Mouse (Mus musculus) MEL (cell line): Measurements from ENCODE around the gene Kat6b. TPM values are rescaled to one million over a fixed set of nuclear protein-coding genes. Genes with fewer than 3 reads are reported as not detected.

Experiments used
- DNase-seq: peaks from one replicate; pipeline ENCODE4 v3.0.0; 2011; ENCODE audit warnings: low read depth, low spot score
- H3K27ac ChIP-seq: 2 replicates; pipeline ENCODE4 v1.5.1; 2012; ENCODE audit warnings: low read depth, mild to moderate bottlenecking, control low read depth, low read length, moderate library complexity; ENCODE audit not compliant: control insufficient read depth
- H3K27me3 ChIP-seq, 2 experiments: fragments of 150-350 bp in 1 of 2; sonication (generic) in 1 of 2; 2 replicates each; pipeline ENCODE4 v1.6.1; 2012; ENCODE audit warnings: low read length in 2 of 2, mild to moderate bottlenecking in 2 of 2, improper control_type of control experiment in 1 of 2, moderate library complexity in 1 of 2; ENCODE audit not compliant: insufficient read depth in 2 of 2, control insufficient read depth in 1 of 2
- H3K36me3 ChIP-seq, 2 experiments: 2 replicates each; pipeline ENCODE4 v1.6.1; 2012 to 2014; ENCODE audit warnings: low read length in 2 of 2, improper control_type of control experiment in 1 of 2, inconsistent platforms in 1 of 2, mild to moderate bottlenecking in 1 of 2; ENCODE audit not compliant: insufficient read depth in 2 of 2, control insufficient read depth in 1 of 2
- H3K4me1 ChIP-seq, 2 experiments: fragments of 150-350 bp in 1 of 2; sonication (generic) in 1 of 2; 2 replicates each; pipeline ENCODE4 v1.6.1; 2012; ENCODE audit warnings: low read length in 2 of 2, improper control_type of control experiment in 1 of 2, mild to moderate bottlenecking in 1 of 2; ENCODE audit not compliant: insufficient read depth in 2 of 2, control insufficient read depth in 1 of 2
- H3K4me3 ChIP-seq, 2 experiments: fragments of 150-350 bp in 1 of 2; sonication (generic) in 1 of 2; 2 replicates each; pipeline ENCODE4 v1.5.1; 2012; ENCODE audit warnings: low read depth in 2 of 2, low read length in 2 of 2, mild to moderate bottlenecking in 2 of 2, moderate library complexity in 2 of 2, control low read depth in 1 of 2, improper control_type of control experiment in 1 of 2; ENCODE audit not compliant: control insufficient read depth in 1 of 2, insufficient read depth in 1 of 2
- H3K79me2 ChIP-seq: 2 replicates; pipeline ENCODE4 v1.6.1; 2012; ENCODE audit warnings: mild to moderate bottlenecking, low read length, moderate library complexity; ENCODE audit not compliant: control insufficient read depth, poor library complexity, insufficient read depth
- H3K9ac ChIP-seq: 2 replicates; pipeline ENCODE4 v1.6.1; 2012; ENCODE audit warnings: low read depth, mild to moderate bottlenecking, control low read depth, low read length, moderate library complexity; ENCODE audit not compliant: control insufficient read depth, poor library complexity, severe bottlenecking
- H3K9me3 ChIP-seq: fragments of 150-350 bp; sonication (generic); replicated peaks from 2 replicates; pipeline ENCODE4 v1.6.1; 2012; ENCODE audit warnings: mild to moderate bottlenecking, low read length, improper control_type of control experiment, moderate library complexity; ENCODE audit not compliant: insufficient read depth
- CHD1 ChIP-seq: IDR thresholded peaks from 2 replicates; pipeline ENCODE4 v1.6.1; 2012; ENCODE audit warnings: low read depth, mild to moderate bottlenecking, inconsistent platforms, low read length, improper control_type of control experiment
- CHD2 ChIP-seq: IDR thresholded peaks from 2 replicates; pipeline ENCODE4 v1.6.1; 2011; ENCODE audit warnings: low read length, improper control_type of control experiment
- CTCF ChIP-seq, 3 experiments: IDR thresholded peaks in 2 of 3; conservative IDR thresholded peaks in 1 of 3; 2 replicates each; pipeline ENCODE4 v1.5.1; 2011 to 2012; ENCODE audit warnings: low read length in 3 of 3, low read depth in 2 of 3, mild to moderate bottlenecking in 2 of 3, improper control_type of control experiment in 1 of 3, inconsistent platforms in 1 of 3, mixed read lengths in 1 of 3, moderate library complexity in 1 of 3; ENCODE audit not compliant: control insufficient read depth in 1 of 3, insufficient read depth in 1 of 3, poor library complexity in 1 of 3, severe bottlenecking in 1 of 3
- ELF1 ChIP-seq: IDR thresholded peaks from 2 replicates; pipeline ENCODE4 v1.6.1; 2014; ENCODE audit warnings: low read depth, mild to moderate bottlenecking, inconsistent platforms, low read length, improper control_type of control experiment, moderate library complexity
- EP300 ChIP-seq, 2 experiments: IDR thresholded peaks; 2 replicates each; pipeline ENCODE4 v1.6.1; 2011; ENCODE audit warnings: improper control_type of control experiment in 2 of 2, low read length in 2 of 2, low read depth in 1 of 2, mild to moderate bottlenecking in 1 of 2
- ETS1 ChIP-seq: IDR thresholded peaks from 2 replicates; pipeline ENCODE4 v1.6.1; 2012; ENCODE audit warnings: low read depth, mild to moderate bottlenecking, inconsistent platforms, low read length, improper control_type of control experiment, moderate library complexity
- GABPA ChIP-seq: IDR thresholded peaks from 2 replicates; pipeline ENCODE4 v1.6.1; 2012; ENCODE audit warnings: low read depth, mild to moderate bottlenecking, inconsistent platforms, low read length, improper control_type of control experiment, moderate library complexity
- HCFC1 ChIP-seq: IDR thresholded peaks from 2 replicates; pipeline ENCODE4 v1.6.1; 2012; ENCODE audit warnings: low read depth, mild to moderate bottlenecking, inconsistent platforms, low read length, improper control_type of control experiment, moderate library complexity
- JUND ChIP-seq: IDR thresholded peaks from 2 replicates; pipeline ENCODE4 v1.6.1; 2011; ENCODE audit warnings: low read depth, mild to moderate bottlenecking, improper control_type of control experiment, low read length
- KAT2A ChIP-seq: conservative IDR thresholded peaks from 2 replicates; pipeline ENCODE4 v1.6.1; 2012; ENCODE audit warnings: low read depth, low read length, improper control_type of control experiment, inconsistent platforms
- MAX ChIP-seq: IDR thresholded peaks from 2 replicates; pipeline ENCODE4 v1.6.1; 2011; ENCODE audit warnings: low read length, improper control_type of control experiment
- MAZ ChIP-seq: IDR thresholded peaks from 2 replicates; pipeline ENCODE4 v1.6.1; 2012; ENCODE audit warnings: low read depth, mild to moderate bottlenecking, inconsistent platforms, low read length, improper control_type of control experiment
- MEF2A ChIP-seq: IDR thresholded peaks from 2 replicates; pipeline ENCODE4 v1.6.1; 2014; ENCODE audit warnings: low read depth, mild to moderate bottlenecking, inconsistent platforms, low read length, improper control_type of control experiment; ENCODE audit not compliant: poor library complexity, insufficient replicate concordance, severe bottlenecking; ENCODE audit errors: extremely low read depth
- MYB ChIP-seq: IDR thresholded peaks from 2 replicates; pipeline ENCODE4 v1.6.1; 2011; ENCODE audit warnings: mild to moderate bottlenecking, low read depth, low read length, improper control_type of control experiment
- MYC ChIP-seq: IDR thresholded peaks from 2 replicates; pipeline ENCODE4 v1.6.1; 2011; ENCODE audit warnings: low read depth, mild to moderate bottlenecking, low read length, improper control_type of control experiment, moderate library complexity
- NELFE ChIP-seq: IDR thresholded peaks from 2 replicates; pipeline ENCODE4 v1.6.1; 2011; ENCODE audit warnings: low read depth, low read length, improper control_type of control experiment
- NRF1 ChIP-seq: IDR thresholded peaks from 2 replicates; pipeline ENCODE4 v1.6.1; 2014; ENCODE audit warnings: low read depth, mild to moderate bottlenecking, inconsistent platforms, low read length, improper control_type of control experiment, moderate library complexity; ENCODE audit not compliant: poor library complexity, insufficient read depth, severe bottlenecking
- POLR2A ChIP-seq, 2 experiments: IDR thresholded peaks; 2 replicates each; pipeline ENCODE4 v1.6.1; 2011 to 2012; ENCODE audit warnings: low read length in 2 of 2, mild to moderate bottlenecking in 2 of 2, control low read depth in 1 of 2, improper control_type of control experiment in 1 of 2, low read depth in 1 of 2, moderate library complexity in 1 of 2; ENCODE audit not compliant: control insufficient read depth in 1 of 2, insufficient read depth in 1 of 2, poor library complexity in 1 of 2
- POLR2AphosphoS2 ChIP-seq: IDR thresholded peaks from 2 replicates; pipeline ENCODE4 v1.6.1; 2011; ENCODE audit warnings: low read length, improper control_type of control experiment
- POLR2AphosphoS5 ChIP-seq: IDR thresholded peaks from 2 replicates; pipeline ENCODE4 v1.6.1; 2012; ENCODE audit warnings: low read depth, borderline replicate concordance, mild to moderate bottlenecking, inconsistent platforms, low read length, moderate library complexity, mixed read lengths
- SIN3A ChIP-seq: IDR thresholded peaks from 2 replicates; pipeline ENCODE4 v1.6.1; 2012; ENCODE audit warnings: low read length, improper control_type of control experiment, inconsistent platforms
- SMC3 ChIP-seq: IDR thresholded peaks from 2 replicates; pipeline ENCODE4 v1.6.1; 2011; ENCODE audit warnings: low read depth, low read length, improper control_type of control experiment
- TBP ChIP-seq: IDR thresholded peaks from 2 replicates; pipeline ENCODE4 v1.8.0; 2011; ENCODE audit warnings: low read depth, low read length, improper control_type of control experiment
- TCF12 ChIP-seq: IDR thresholded peaks from 2 replicates; pipeline ENCODE4 v1.6.1; 2014; ENCODE audit warnings: low read depth, mild to moderate bottlenecking, inconsistent platforms, low read length, improper control_type of control experiment, moderate library complexity
- USF1 ChIP-seq: IDR thresholded peaks from 2 replicates; pipeline ENCODE4 v1.6.1; 2014; ENCODE audit warnings: low read depth, mild to moderate bottlenecking, inconsistent platforms, low read length, improper control_type of control experiment, moderate library complexity
- USF2 ChIP-seq, 2 experiments: IDR thresholded peaks; 2 replicates each; pipeline ENCODE4 v1.6.1; 2011 to 2012; ENCODE audit warnings: improper control_type of control experiment in 2 of 2, low read length in 2 of 2, borderline replicate concordance in 1 of 2, inconsistent platforms in 1 of 2, low read depth in 1 of 2, mild to moderate bottlenecking in 1 of 2; ENCODE audit not compliant: insufficient read depth in 1 of 2
- ZKSCAN1 ChIP-seq: IDR thresholded peaks from 2 replicates; pipeline ENCODE4 v1.6.1; 2012; ENCODE audit warnings: low read depth, mild to moderate bottlenecking, inconsistent platforms, low read length, improper control_type of control experiment, moderate library complexity
- ZMIZ1 ChIP-seq: IDR thresholded peaks from 2 replicates; pipeline ENCODE4 v1.6.1; 2012; ENCODE audit warnings: low read depth, mild to moderate bottlenecking, inconsistent platforms, low read length, improper control_type of control experiment, moderate library complexity
- ZNF384 ChIP-seq: IDR thresholded peaks from 2 replicates; pipeline ENCODE4 v1.6.1; 2012; ENCODE audit warnings: low read depth, mild to moderate bottlenecking, inconsistent platforms, low read length, improper control_type of control experiment
- polyA plus RNA-seq, 2 experiments: library from polyadenylated mRNA; stranded (reverse) in 1 of 2; unstranded in 1 of 2; fragments of >175 nt in 1 of 2; fragments of >200 nt in 1 of 2; gene quantifications; 2 replicates each; pipeline versions ENCODE4 v1.2.1 to v1.2.4; 2012; ENCODE audit warnings: low replicate concordance in 2 of 2, low read depth in 1 of 2; ENCODE audit not compliant: insufficient read length in 2 of 2, insufficient read depth in 1 of 2, missing spikeins in 1 of 2
- total RNA-seq: library from RNA; depleted of rRNA; stranded (reverse); fragments of 300-350 nt; gene quantifications from 2 replicates; pipeline ENCODE4 v1.2.3, GENCODE M21; 2012

The Kat6b gene
- total and polyA plus RNA-seq, 3 experiments: 1.8 to 5.4 TPM; not detected in 1

- H3K27me3 ChIP-seq: no peaks in the 10 kb centered on the region
- peak overlapping the region; percentile 82 to 94 for H3K4me3 ChIP-seq
- peaks cover 0 to 29% of the 10 kb centered on the region in 2 experiments; a peak in 2 of 4 replicates for H3K36me3 ChIP-seq
- H3K27ac ChIP-seq: peak overlapping the region; percentile 88
- H3K9me3 ChIP-seq: no peaks in the 10 kb centered on the region
- peak overlapping the region; percentile 93 for H3K9ac ChIP-seq
- peaks cover 13 to 25% of the 10 kb centered on the region in 2 experiments for H3K4me1 ChIP-seq
- TF ChIP-seq ZNF384 (no peak), NRF1 (peak; percentile 32; the same call in 1 of the 2 replicates), USF1 (no peak), MAZ (peak; percentile 81), ZMIZ1 (peak; percentile 54; the same call in 1 of the 2 replicates), TBP (peak; percentile 28; the same call in 1 of the 2 replicates), POLR2AphosphoS5 (no peak), POLR2A (IDR thresholded peaks at IDR 0.05; ENCODE audit: control insufficient read depth in 1 of 2, insufficient read depth in 1 of 2, low read depth in 1 of 2, low read length in 2 of 2, poor library complexity in 1 of 2) (peak; percentile 60 to 62; a peak in 2 of 4 replicates), EP300 (IDR thresholded peaks at IDR 0.05; ENCODE audit: low read depth in 1 of 2, low read length in 2 of 2) (peak in 1 of 2 experiments; percentile 36; a peak in 2 of 4 replicates), HCFC1 (peak; percentile 75), USF2 (IDR thresholded peaks at IDR 0.05; ENCODE audit: borderline replicate concordance in 1 of 2, insufficient read depth in 1 of 2, low read depth in 1 of 2, low read length in 2 of 2) (no peak), CTCF (IDR thresholded peaks at IDR 0.05 in 2 of 3, conservative IDR thresholded peaks at IDR 0.05 in 1 of 3; ENCODE audit: control insufficient read depth in 1 of 3, insufficient read depth in 1 of 3, low read depth in 2 of 3, low read length in 3 of 3, poor library complexity in 1 of 3, severe bottlenecking in 1 of 3) (peak in 2 of 3 experiments; percentile 19; a peak in 2 of 6 replicates), MAX (no peak; the same call in 1 of the 2 replicates), SIN3A (peak; percentile 67), ZKSCAN1 (no peak), CHD2 (peak; percentile 82), JUND (no peak), TCF12 (peak; percentile 66; the same call in 1 of the 2 replicates), MYC (no peak), MYB (no peak), NELFE (peak; percentile 47; the same call in 1 of the 2 replicates), ELF1 (peak; percentile 56; the same call in 1 of the 2 replicates), KAT2A (peak; percentile 9; the same call in 1 of the 2 replicates), SMC3 (no peak), ETS1 (peak; percentile 58; the same call in 1 of the 2 replicates), GABPA (no peak), POLR2AphosphoS2 (no peak), MEF2A (no peak), CHD1 (no peak)
- H3K79me2 ChIP-seq: no peaks in the 10 kb centered on the region; the same call in 1 of the 2 replicates
- DNase-seq: peak; percentile 100
Observed at GRCm38 (mm10) chr14:21500154-21501047, 19.2 kb downstream of the Kat6b start.
